Mouse (Mus musculus) liver, postnatal 0 days (tissue): ENCODE results near the gene Aff4.

ENCODE experiments used
- CTCF ChIP-seq: sonication (generic); IDR thresholded peaks from 2 replicates; pipeline ENCODE4 v1.5.1; 2016; ENCODE audit warnings: antibody characterized with exemption, low read depth
- EP300 ChIP-seq: IDR thresholded peaks from 2 replicates; pipeline ENCODE4 v1.6.1; 2016; ENCODE audit warnings: antibody characterized with exemption, low read depth, mild to moderate bottlenecking

DNA sequence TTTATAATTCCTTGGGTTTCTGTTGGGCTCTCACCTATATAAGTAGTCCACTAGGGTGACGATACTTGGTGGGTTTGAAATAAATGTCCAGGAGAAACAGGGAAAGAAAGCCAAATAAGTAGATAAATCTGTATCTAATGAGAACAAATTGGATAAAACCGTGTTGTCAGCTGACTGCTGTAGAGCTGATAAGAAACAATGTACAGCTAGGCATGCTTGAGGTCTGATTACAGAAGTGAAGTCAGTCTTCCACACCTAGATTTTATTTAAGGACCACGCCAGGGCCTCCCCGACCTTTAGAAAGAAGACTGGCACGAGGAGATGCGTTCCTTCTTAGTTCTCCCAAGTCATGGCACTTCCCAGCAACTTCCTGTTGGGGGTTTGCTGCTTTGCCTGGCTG, 82.4 kb downstream of the Aff4 start:
- TF ChIP-seq EP300 (peak; percentile 61; the same call in 1 of the 2 replicates), CTCF (no peak)
